Mouse (Mus musculus): ENCODE results near the gene Ccdc194. TPM values are rescaled to one million over a fixed set of nuclear protein-coding genes. Genes with fewer than 3 reads are reported as not detected.
A peak's percentile ranks its signal among the peaks of the same experiment; 100 is the strongest.

Gene Ccdc194
- 0.13 TPM in 2 replicates for polyA plus RNA-seq (2015; fragmentation: Nextera tagmentation; extraction: Ambion mirVana)

DNA sequence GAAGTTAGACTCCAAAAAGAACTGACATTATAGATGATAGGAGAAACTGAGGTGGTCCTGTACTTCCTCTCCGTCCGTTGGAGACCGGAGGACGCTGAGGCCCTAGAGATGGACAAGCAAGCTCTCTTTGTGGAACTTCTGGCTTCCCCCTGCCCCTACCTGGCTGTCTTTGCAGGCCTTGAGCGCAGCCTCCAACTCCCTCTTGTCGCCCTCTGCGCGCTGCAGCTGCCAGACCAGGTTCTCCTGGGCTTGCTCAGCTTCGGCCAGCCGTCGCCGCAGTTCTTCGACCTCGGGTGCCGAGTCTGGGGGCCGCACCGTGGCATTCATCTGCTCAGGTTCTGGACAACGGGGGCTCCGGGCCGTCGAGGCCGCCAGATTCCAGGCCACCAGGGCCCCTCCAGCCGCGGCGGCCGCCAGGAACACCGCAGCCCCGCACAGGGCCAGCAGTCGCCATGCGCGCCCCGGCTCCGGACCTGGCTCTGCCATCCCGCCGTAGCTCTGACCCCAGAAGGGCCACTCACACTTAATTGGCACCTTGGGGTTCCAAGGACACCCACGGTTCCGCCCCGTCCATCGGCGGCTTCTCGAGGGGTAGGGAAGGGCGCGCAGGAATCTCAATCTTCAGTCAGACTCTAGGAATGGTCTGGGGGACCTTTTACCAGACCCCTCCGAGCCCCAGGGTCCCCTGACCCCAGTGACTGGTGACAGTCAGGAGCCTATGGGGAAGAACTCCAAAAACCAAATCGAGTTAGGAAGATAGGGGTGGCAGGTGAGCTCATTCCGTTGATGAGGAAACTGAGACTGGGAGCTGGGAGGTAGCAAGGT lies at the start of gene Ccdc194:
Gene Ccdc194 (minus strand): TSS at position 486 of the 825 bp plus-strand sequence.
- H3K9ac ChIP-seq (replicated peaks) = no peak within 1 kb of the TSS

GRCm38 (mm10) chr8:71575020-71575419 lies 49.5 kb upstream of the Ccdc194 start:
- Histone ChIP-seq H3K36me3 (no peaks in the 10 kb centered on the region), H3K9ac (replicated peaks) (no peak overlapping the region), H3K4me2 (no peak overlapping the region), H3K4me1 (peaks cover 46% of the 10 kb centered on the region), H3K9me3 (replicated peaks) (no peaks in the 10 kb centered on the region), H3K27ac (replicated peaks) (no peak overlapping the region), H3K27me3 (replicated peaks) (no peaks in the 10 kb centered on the region), H3K4me3 (replicated peaks) (no peak overlapping the region)
- ATAC-seq (ENCODE audit: low FRiP score) = no peak
- WGBS = 61% methylated on average over 1 of the region's 1 CpGs

More for the DNA sequence above, at the start of gene Ccdc194:
- H3K4me3 ChIP-seq (replicated peaks) = no peak within 1 kb of the TSS
- H3K27ac ChIP-seq (replicated peaks) = no peak within 1 kb of the TSS
- peaks cover 13% of the 10 kb centered on the region; the same call in 1 of the 2 replicates for H3K4me1 ChIP-seq
- H3K9me3 ChIP-seq (replicated peaks) = no peaks in the 10 kb centered on the region
- H3K4me2 ChIP-seq = peak within 1 kb of the TSS; percentile 6; the same call in 1 of the 2 replicates
- ATAC-seq (ENCODE audit: low FRiP score) = no peak
- H3K27me3 ChIP-seq (replicated peaks) = peaks cover 58% of the 10 kb centered on the region
- no peaks in the 10 kb centered on the region for H3K36me3 ChIP-seq
- 10% methylated on average over 46 of the region's 46 CpGs for WGBS

DNA sequence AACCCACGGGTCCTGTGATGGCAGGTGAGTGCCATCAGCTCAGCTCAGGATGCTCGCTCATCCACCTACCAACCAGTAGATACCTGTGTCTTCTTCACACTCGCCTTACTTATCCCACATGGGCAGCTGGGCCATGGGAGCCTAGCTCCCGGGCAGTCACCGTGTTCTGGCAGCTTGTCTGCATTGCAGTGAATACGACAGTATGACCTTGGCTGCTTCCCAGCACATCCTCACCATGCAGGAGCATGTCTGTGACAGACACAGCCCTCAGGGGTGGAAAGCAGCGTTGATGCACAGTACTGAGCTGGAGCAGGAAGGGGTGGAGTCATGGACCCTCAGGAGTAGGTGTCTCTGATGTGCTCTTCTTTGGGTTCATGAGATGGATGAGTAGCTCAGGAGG lies 48.9 kb upstream of the Ccdc194 start:
- Histone ChIP-seq H3K9me3 (replicated peaks) (no peaks in the 10 kb centered on the region), H3K4me1 (peaks cover 41% of the 10 kb centered on the region), H3K27ac (replicated peaks) (no peak overlapping the region), H3K4me2 (no peak overlapping the region), H3K4me3 (replicated peaks) (no peak overlapping the region), H3K36me3 (no peaks in the 10 kb centered on the region), H3K27me3 (replicated peaks) (no peaks in the 10 kb centered on the region), H3K9ac (replicated peaks) (no peak overlapping the region)
- 68% methylated on average over 7 of the region's 7 CpGs for WGBS
- ATAC-seq (ENCODE audit: low FRiP score) = no peak

DNA sequence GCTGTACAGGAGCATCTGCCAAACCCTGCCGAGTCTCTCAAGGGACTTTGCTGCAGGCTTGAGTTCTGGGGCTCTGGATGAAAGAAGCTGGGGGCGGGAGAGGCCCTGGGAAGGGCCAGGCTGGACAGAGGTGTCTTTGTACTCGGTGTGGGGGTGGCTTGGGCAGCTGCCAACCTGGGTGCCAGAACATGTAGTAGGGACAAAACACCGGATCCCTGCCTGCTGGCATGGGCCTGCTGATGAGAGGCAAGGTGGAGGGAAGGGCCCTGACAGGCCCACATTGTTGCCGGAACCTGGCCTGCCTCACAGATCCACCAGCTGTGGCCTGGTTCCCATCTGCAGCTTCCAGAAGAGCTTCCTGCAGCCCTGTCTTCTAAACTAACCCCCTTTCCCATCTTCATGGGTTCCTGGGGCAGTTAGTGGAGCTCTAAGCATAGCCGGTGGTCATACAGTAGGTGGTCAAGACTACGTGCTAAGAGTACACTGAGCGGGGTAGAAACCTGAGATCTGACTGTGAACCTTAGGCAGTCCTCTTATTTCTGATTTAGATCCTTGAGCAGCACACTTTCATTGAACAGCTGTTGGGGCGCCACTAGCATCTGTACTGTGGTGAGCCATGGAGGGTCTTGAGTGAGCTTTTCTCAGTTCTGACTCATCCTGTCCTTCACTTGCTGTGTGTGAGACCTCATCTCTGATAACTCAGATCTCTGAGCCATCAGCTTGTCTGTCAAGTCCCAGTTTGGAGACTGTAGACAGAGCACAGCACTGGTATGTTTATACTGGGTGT lies 47.5 kb upstream of the Ccdc194 start:
- Histone ChIP-seq H3K27me3 (replicated peaks) (no peaks in the 10 kb centered on the region), H3K9ac (replicated peaks) (no peak overlapping the region), H3K4me3 (replicated peaks) (peak overlapping the region; percentile 12; the same call in 1 of the 2 replicates), H3K36me3 (no peaks in the 10 kb centered on the region), H3K27ac (replicated peaks) (peak overlapping the region; percentile 75), H3K4me1 (peaks cover 47% of the 10 kb centered on the region), H3K9me3 (replicated peaks) (no peaks in the 10 kb centered on the region), H3K4me2 (peak overlapping the region; percentile 88)
- WGBS = 66% methylated on average over 9 of the region's 9 CpGs
- ATAC-seq (ENCODE audit: low FRiP score) = no peak

GRCm38 (mm10) chr8:71572077-71572476 lies 46.6 kb upstream of the Ccdc194 start:
- peak overlapping the region; percentile 69; the same call in 1 of the 2 replicates for H3K4me3 ChIP-seq (replicated peaks)
- 86% methylated on average over 2 of the region's 2 CpGs for WGBS
- ATAC-seq (ENCODE audit: low FRiP score) = no peak
- H3K4me2 ChIP-seq = peak overlapping the region; percentile 88
- no peaks in the 10 kb centered on the region for H3K36me3 ChIP-seq
- 0 out of 2 replicates have a peak, but pooled peaks cover 5% of the 10 kb centered on the region for H3K27me3 ChIP-seq (replicated peaks)
- no peak overlapping the region; the same call in 1 of the 2 replicates for H3K9ac ChIP-seq (replicated peaks)
- H3K27ac ChIP-seq (replicated peaks) = peak overlapping the region; percentile 75
- H3K9me3 ChIP-seq (replicated peaks) = no peaks in the 10 kb centered on the region
- peaks cover 47% of the 10 kb centered on the region for H3K4me1 ChIP-seq

- H3K27ac ChIP-seq (replicated peaks) = peak overlapping the region; percentile 92
- WGBS = under 1% methylated on average over 41 of the region's 41 CpGs
- peak overlapping the region; percentile 84 for H3K9ac ChIP-seq (replicated peaks)
- H3K9me3 ChIP-seq (replicated peaks) = no peaks in the 10 kb centered on the region
- H3K4me3 ChIP-seq (replicated peaks) = peak overlapping the region; percentile 69
- peaks cover 47% of the 10 kb centered on the region for H3K4me1 ChIP-seq
- H3K27me3 ChIP-seq (replicated peaks) = peaks cover 15% of the 10 kb centered on the region
- ATAC-seq (ENCODE audit: low FRiP score) = peak; percentile 90
- peak overlapping the region; percentile 88 for H3K4me2 ChIP-seq
- no peaks in the 10 kb centered on the region for H3K36me3 ChIP-seq
Measured at GRCm38 (mm10) chr8:71570291-71570954, 44.9 kb upstream of the Ccdc194 start.

GRCm38 (mm10) chr8:71569366-71570290 lies 44.1 kb upstream of the Ccdc194 start:
- H3K9ac ChIP-seq (replicated peaks) = peak overlapping the region; percentile 84
- no peaks in the 10 kb centered on the region for H3K9me3 ChIP-seq (replicated peaks)
- H3K27ac ChIP-seq (replicated peaks) = peak overlapping the region; percentile 92
- peak overlapping the region; percentile 88 for H3K4me2 ChIP-seq
- peak overlapping the region; percentile 69 for H3K4me3 ChIP-seq (replicated peaks)
- ATAC-seq (ENCODE audit: low FRiP score) = peak; percentile 87
- under 1% methylated on average over 51 of the region's 51 CpGs for WGBS
- peaks cover 47% of the 10 kb centered on the region for H3K4me1 ChIP-seq
- no peaks in the 10 kb centered on the region for H3K36me3 ChIP-seq
- peaks cover 15% of the 10 kb centered on the region for H3K27me3 ChIP-seq (replicated peaks)

GRCm38 (mm10) chr8:71568941-71569340 lies 43.4 kb upstream of the Ccdc194 start:
- Histone ChIP-seq H3K9me3 (replicated peaks) (no peaks in the 10 kb centered on the region), H3K4me1 (peaks cover 42% of the 10 kb centered on the region), H3K27me3 (replicated peaks) (peaks cover 22% of the 10 kb centered on the region), H3K36me3 (no peaks in the 10 kb centered on the region), H3K27ac (replicated peaks) (peak overlapping the region; percentile 92), H3K4me3 (replicated peaks) (peak overlapping the region; percentile 69), H3K9ac (replicated peaks) (peak overlapping the region; percentile 84), H3K4me2 (peak overlapping the region; percentile 88)
- ATAC-seq (ENCODE audit: low FRiP score) = no peak; the same call in 1 of the 2 replicates
- 17% methylated on average over 6 of the region's 6 CpGs for WGBS

GRCm38 (mm10) chr8:71568387-71568937 lies 43.0 kb upstream of the Ccdc194 start, which contains the start of gene Slc27a1:
Gene Slc27a1 (plus strand): TSS chr8:71568882.
- Histone ChIP-seq H3K27ac (replicated peaks) (peak within 1 kb of the TSS; percentile 92), H3K4me2 (peak within 1 kb of the TSS; percentile 88), H3K36me3 (no peaks in the 10 kb centered on the region), H3K4me3 (replicated peaks) (peak within 1 kb of the TSS; percentile 69), H3K27me3 (replicated peaks) (peaks cover 25% of the 10 kb centered on the region), H3K9me3 (replicated peaks) (no peaks in the 10 kb centered on the region), H3K4me1 (peaks cover 42% of the 10 kb centered on the region), H3K9ac (replicated peaks) (peak within 1 kb of the TSS; percentile 84)
- ATAC-seq (ENCODE audit: low FRiP score) = peak; percentile 1; the same call in 1 of the 2 replicates
- 15% methylated on average over 13 of the region's 13 CpGs for WGBS

DNA sequence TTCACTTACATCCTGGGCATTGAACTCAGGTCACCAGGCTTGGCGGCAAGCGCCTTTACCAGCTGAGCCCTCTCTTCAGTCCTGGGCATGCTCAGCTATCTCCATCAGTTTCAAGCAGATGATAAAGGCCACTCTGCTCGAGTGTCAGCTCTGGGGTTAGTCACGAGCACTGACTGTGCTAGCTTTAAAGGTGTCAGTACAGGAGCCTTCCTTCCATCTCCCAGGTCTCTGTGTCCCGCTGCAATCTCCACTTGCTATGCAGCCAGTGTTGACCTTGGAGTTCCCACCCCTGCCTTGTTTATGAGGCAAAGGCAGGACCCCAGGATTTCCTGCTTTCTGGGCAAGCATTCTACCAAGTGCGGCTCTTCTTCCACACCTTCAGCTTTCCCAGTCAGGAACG lies 42.1 kb upstream of the Ccdc194 start:
- no peak overlapping the region for H3K9ac ChIP-seq (replicated peaks)
- peaks cover 33% of the 10 kb centered on the region for H3K27me3 ChIP-seq (replicated peaks)
- no peak overlapping the region for H3K27ac ChIP-seq (replicated peaks)
- 74% methylated on average over 7 of the region's 7 CpGs for WGBS
- H3K4me3 ChIP-seq (replicated peaks) = no peak overlapping the region
- H3K9me3 ChIP-seq (replicated peaks) = no peaks in the 10 kb centered on the region
- H3K4me2 ChIP-seq = no peak overlapping the region
- peaks cover 43% of the 10 kb centered on the region for H3K4me1 ChIP-seq
- H3K36me3 ChIP-seq = no peaks in the 10 kb centered on the region
- no peak for ATAC-seq (ENCODE audit: low FRiP score)

Measured in neural tube, embryonic 15.5 days (tissue).